Mouse (Mus musculus) kidney, embryonic 16.5 days (tissue): Measurements from ENCODE around the gene Adam23. TPM values are rescaled to one million over a fixed set of nuclear protein-coding genes. Genes with fewer than 3 reads are reported as not detected.

Source experiments
- ATAC-seq: fragments of 200-750 bp; cut with Nextera tagmentation; 2 replicates; pipeline ENCODE4 v1.8.0; 2017; ENCODE audit warnings: moderate TSS enrichment; ENCODE audit not compliant: low FRiP score, low TSS enrichment
- H3K27ac ChIP-seq: fragments of 300-500 bp; sonication (generic); 2 replicates; pipeline ENCODE4 v1.5.1; 2014; ENCODE audit warnings: low read length
- H3K27me3 ChIP-seq: fragments of 300-500 bp; sonication (generic); 2 replicates; pipeline ENCODE4 v1.6.1; 2014; ENCODE audit warnings: low read length, control low read depth, mixed read lengths; ENCODE audit not compliant: insufficient read depth
- H3K36me3 ChIP-seq: fragments of 300-500 bp; sonication (generic); 2 replicates; pipeline ENCODE4 v1.6.1; 2014; ENCODE audit warnings: low read length, control low read depth, mixed read lengths; ENCODE audit not compliant: insufficient read depth
- H3K4me1 ChIP-seq: fragments of 300-500 bp; sonication (generic); 2 replicates; pipeline ENCODE4 v1.6.1; 2014; ENCODE audit warnings: low read length, control low read depth, mixed read lengths; ENCODE audit not compliant: insufficient read depth
- H3K4me2 ChIP-seq: fragments of 300-500 bp; sonication (generic); replicated peaks from 2 replicates; pipeline ENCODE4 v1.6.1; 2014; ENCODE audit warnings: low read depth, low read length
- H3K4me3 ChIP-seq: fragments of 300-500 bp; sonication (generic); 2 replicates; pipeline ENCODE4 v1.5.1; 2014; ENCODE audit warnings: mild to moderate bottlenecking, low read length
- H3K9ac ChIP-seq: fragments of 300-500 bp; sonication (generic); replicated peaks from 2 replicates; pipeline ENCODE4 v1.6.1; 2014; ENCODE audit warnings: low read length
- H3K9me3 ChIP-seq: fragments of 300-500 bp; sonication (generic); 2 replicates; pipeline ENCODE4 v1.6.1; 2016; ENCODE audit warnings: low read length, control low read depth
- whole genome bisulfite sequencing: fragments of 180-500 bp; shearing (Covaris S2); extraction: QIAGEN DNeasy Blood & Tissue Kit; methylation state at CpG from one replicate; pipeline ENCODE4 v1.1.7; 2014; 5-methylcytosine and 5-hydroxymethylcytosine counted together
- polyA plus RNA-seq: library from polyadenylated mRNA; unstranded; fragments of >200 nt; fragmentation: Nextera tagmentation; extraction: Ambion mirVana; gene quantifications from 2 replicates; pipeline ENCODE4 v1.2.1, GENCODE M21; 2015

Gene Adam23
- polyA plus RNA-seq, 1 experiment from 2014 or later: 1.6 TPM

DNA sequence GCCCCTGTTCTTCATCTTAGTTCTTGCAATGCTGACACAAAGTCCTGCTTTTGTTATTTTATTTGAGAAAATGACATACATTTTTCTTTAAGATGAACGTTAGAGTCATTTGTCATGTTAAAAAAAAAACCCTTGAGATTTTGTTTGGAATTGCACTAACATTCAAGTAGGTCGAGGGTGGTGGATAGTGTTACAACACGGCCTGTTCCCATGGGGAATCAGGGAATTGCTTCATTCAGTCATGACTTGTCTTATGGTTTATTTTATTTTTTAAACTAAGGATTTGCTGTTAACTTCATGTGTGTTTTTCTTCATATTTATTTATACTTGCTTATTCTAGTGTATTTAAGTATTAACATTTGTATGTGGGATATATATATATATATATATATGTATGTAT lies 65.7 kb downstream of the Adam23 start:
- 55% methylated on average over 3 of the region's 3 CpGs for WGBS
- Histone ChIP-seq H3K27ac (no peak overlapping the region), H3K4me1 (no peaks in the 10 kb centered on the region), H3K4me2 (no peak overlapping the region), H3K9me3 (no peaks in the 10 kb centered on the region), H3K4me3 (no peak overlapping the region), H3K36me3 (no peaks in the 10 kb centered on the region), H3K9ac (no peak overlapping the region), H3K27me3 (no peaks in the 10 kb centered on the region)
- no peak for ATAC-seq

DNA sequence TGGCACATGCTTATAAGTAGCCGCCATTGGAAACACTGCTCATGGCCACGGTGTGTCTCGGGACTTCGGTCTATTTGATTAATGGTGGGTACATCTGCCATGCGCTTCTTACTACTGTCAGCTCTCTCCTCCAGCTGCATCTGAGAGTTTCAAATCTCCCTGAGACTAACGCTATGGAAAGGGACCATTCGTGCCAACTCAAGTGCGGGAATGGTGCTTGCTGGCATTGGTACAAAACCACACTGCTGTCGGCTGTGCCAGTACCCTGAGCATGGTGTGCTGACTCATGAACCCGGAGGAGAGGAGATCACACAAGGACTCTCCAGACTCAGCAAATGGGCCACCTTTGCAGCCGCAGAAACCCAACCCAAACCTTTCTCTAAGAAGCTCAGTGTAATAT lies 72.1 kb downstream of the Adam23 start:
- no peaks in the 10 kb centered on the region for H3K9me3 ChIP-seq
- H3K27me3 ChIP-seq: no peaks in the 10 kb centered on the region
- no peaks in the 10 kb centered on the region for H3K36me3 ChIP-seq
- no peak overlapping the region for H3K9ac ChIP-seq
- no peak overlapping the region for H3K4me3 ChIP-seq
- ATAC-seq: no peak
- 79% methylated on average over 11 of the region's 11 CpGs for WGBS
- no peak overlapping the region for H3K4me2 ChIP-seq
- no peak overlapping the region for H3K27ac ChIP-seq
- no peaks in the 10 kb centered on the region for H3K4me1 ChIP-seq

DNA sequence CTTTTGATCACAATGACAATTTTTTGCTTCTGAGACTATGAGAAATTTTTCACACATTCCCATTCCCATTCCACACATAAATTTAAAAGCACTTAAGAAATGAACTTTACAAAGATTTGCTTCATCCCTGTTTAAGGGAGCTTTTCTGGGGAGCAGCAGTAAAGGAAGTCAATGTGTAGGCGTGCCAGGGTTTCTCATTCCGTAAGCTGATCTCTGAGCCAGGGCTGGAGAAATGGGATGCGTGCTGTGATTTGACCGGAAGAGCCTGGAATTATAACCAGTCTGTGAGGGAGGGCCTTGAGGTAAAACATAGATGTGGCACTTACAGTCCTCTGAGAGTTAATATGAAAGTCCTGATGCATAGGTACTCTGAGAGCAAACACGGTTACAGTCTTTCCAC lies 73.1 kb downstream of the Adam23 start:
- no peak overlapping the region for H3K4me2 ChIP-seq
- 27% methylated on average over 5 of the region's 5 CpGs for WGBS
- H3K27ac ChIP-seq: no peak overlapping the region
- no peaks in the 10 kb centered on the region for H3K27me3 ChIP-seq
- H3K9ac ChIP-seq: no peak overlapping the region
- H3K9me3 ChIP-seq: no peaks in the 10 kb centered on the region
- no peak overlapping the region for H3K4me3 ChIP-seq
- H3K36me3 ChIP-seq: no peaks in the 10 kb centered on the region
- H3K4me1 ChIP-seq: no peaks in the 10 kb centered on the region
- ATAC-seq: no peak

DNA sequence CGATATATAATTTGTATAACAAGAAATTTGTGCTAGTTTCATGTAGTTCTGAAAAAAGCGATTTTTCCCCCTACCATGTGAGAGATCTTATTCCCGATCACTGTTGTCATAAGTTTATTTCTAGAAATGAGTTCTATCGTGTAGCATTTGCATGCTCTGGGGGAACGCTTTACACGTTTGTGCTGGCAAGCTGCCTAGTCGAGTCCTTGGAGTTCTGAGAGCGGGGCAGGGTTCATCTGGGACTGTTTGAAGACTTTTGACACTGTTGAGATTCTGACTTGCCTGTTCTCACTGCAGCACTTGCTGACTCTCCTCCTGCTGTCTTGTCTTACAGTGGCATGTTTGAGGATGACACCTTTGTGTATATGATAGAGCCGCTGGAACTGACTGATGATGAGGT lies 84.2 kb downstream of the Adam23 start:
- Histone ChIP-seq H3K4me3 (no peak overlapping the region), H3K27ac (no peak overlapping the region), H3K36me3 (no peaks in the 10 kb centered on the region), H3K4me2 (no peak overlapping the region), H3K27me3 (no peaks in the 10 kb centered on the region), H3K9ac (no peak overlapping the region), H3K9me3 (no peaks in the 10 kb centered on the region), H3K4me1 (no peaks in the 10 kb centered on the region)
- ATAC-seq: no peak
- 67% methylated on average over 9 of the region's 9 CpGs for WGBS

DNA sequence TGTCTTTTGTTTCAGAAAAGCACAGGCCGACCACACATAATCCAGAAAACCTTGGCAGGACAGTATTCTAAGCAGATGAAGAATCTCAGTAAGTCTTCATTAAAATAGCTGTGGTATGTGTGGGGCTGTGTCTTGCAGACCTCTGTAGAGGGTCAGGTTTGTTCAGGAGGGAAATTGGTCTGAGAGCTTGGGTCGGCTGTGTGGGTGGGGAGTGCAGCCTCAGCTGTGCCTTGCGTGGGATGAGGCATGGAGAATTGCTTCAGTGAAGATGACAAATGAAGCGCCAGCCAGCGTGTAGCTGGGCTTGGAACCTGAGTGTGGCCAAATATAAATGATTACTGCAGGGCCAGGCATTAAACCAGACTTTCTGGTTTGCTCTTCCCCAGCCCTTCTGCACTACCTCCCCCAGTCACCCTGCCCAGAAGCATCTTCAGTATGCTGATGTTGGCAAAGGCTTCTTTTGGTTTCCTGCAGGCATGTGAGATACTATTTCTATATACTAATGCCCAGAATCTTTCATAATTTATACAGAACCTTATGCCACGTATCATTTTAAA lies 88.7 kb downstream of the Adam23 start:
- Histone ChIP-seq H3K4me1 (no peaks in the 10 kb centered on the region), H3K9ac (no peak overlapping the region), H3K4me2 (no peak overlapping the region), H3K4me3 (no peak overlapping the region), H3K9me3 (no peaks in the 10 kb centered on the region), H3K27me3 (no peaks in the 10 kb centered on the region), H3K27ac (0 out of 2 replicates have a peak overlapping the region, but pooled peaks have one; percentile 3), H3K36me3 (no peaks in the 10 kb centered on the region)
- 32% methylated on average over 6 of the region's 6 CpGs for WGBS
- peak; percentile 92 for ATAC-seq

DNA sequence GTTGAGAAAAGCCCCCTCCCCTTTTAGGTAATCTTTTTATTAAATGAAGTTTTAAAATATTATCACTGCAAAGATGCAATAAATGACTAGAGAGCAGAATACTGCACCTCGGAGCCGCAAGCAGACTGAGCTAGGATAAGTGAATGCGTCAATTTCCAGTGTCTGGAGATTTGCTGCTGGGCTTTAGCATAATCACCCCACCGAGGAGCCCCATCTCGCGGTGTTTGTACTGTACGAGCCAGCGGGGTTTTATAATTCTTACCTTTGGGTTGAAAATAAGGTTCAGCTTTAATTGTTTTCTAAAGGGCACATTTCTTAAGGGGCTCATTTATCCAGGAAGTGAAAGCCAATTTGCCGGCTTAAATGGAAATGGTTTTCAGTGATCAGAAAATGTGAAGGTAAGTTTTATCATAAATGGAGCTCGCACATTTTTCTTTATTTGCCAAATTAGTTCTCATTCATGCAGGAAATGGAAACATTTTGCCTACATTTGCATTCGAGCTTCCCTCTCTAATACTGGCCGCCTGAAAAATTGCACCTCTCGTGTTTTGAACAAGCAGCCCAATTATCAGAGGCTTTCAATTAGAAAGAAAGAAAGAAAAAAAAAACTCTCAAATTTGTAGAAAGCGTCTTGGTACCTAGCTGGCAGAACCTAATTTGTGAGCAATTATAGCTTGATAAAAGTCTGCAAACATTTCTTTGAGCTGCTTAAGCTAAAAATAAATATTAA lies 94.4 kb downstream of the Adam23 start:
- Histone ChIP-seq H3K27ac (no peak overlapping the region), H3K4me1 (no peaks in the 10 kb centered on the region), H3K4me2 (no peak overlapping the region), H3K9me3 (no peaks in the 10 kb centered on the region), H3K9ac (no peak overlapping the region), H3K27me3 (no peaks in the 10 kb centered on the region), H3K4me3 (no peak overlapping the region), H3K36me3 (no peaks in the 10 kb centered on the region)
- WGBS: 76% methylated on average over 14 of the region's 14 CpGs
- ATAC-seq: no peak

DNA sequence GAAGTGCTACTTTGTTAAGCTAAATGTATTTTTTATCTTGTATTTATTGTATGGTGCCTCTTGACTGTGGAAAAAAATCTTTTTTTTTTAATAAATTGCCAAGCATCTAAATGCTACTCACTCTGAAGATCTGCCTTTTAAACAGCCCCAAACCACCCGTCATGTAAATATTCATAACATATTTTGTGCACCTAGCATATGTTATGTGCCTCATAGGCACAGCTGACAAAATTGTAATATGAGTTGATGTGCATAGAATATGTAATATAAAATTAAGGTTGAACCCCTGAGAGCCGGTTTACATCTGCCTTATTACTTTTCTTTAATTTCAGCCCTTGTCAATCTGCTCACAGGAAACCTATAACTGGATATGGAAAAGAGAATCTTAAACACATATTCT lies 98.4 kb downstream of the Adam23 start:
- ATAC-seq: no peak
- WGBS: 89% methylated on average over 2 of the region's 2 CpGs
- no peak overlapping the region for H3K9ac ChIP-seq
- no peak overlapping the region for H3K4me2 ChIP-seq
- no peaks in the 10 kb centered on the region for H3K36me3 ChIP-seq
- no peak overlapping the region for H3K4me3 ChIP-seq
- no peaks in the 10 kb centered on the region for H3K27me3 ChIP-seq
- no peaks in the 10 kb centered on the region for H3K9me3 ChIP-seq
- no peak overlapping the region for H3K27ac ChIP-seq
- H3K4me1 ChIP-seq: no peaks in the 10 kb centered on the region

DNA sequence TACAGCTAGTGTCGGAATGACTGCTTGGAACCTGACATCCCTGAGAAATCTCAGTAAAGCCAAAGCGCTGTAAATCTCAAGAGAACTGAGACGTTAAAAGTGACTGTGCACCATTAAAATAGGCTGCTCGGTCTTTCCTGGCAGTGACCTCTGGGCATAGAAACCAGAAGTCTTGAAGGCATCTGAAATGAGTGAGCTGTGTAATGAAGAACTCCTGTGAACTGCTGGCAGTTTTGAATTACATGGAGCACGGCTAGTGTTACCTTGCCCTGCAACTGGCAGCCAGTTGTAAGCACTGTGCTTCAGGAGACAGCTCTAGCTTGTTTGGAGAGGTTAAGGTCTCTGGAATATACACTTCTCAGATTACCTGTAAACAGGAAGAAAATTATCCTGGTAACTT lies 107.3 kb downstream of the Adam23 start:
- Histone ChIP-seq H3K9ac (no peak overlapping the region), H3K27me3 (no peaks in the 10 kb centered on the region), H3K27ac (no peak overlapping the region), H3K4me1 (no peaks in the 10 kb centered on the region), H3K4me3 (no peak overlapping the region), H3K36me3 (no peaks in the 10 kb centered on the region), H3K4me2 (no peak overlapping the region), H3K9me3 (no peaks in the 10 kb centered on the region)
- peak; percentile 93 for ATAC-seq
- WGBS: 15% methylated on average over 5 of the region's 5 CpGs

DNA sequence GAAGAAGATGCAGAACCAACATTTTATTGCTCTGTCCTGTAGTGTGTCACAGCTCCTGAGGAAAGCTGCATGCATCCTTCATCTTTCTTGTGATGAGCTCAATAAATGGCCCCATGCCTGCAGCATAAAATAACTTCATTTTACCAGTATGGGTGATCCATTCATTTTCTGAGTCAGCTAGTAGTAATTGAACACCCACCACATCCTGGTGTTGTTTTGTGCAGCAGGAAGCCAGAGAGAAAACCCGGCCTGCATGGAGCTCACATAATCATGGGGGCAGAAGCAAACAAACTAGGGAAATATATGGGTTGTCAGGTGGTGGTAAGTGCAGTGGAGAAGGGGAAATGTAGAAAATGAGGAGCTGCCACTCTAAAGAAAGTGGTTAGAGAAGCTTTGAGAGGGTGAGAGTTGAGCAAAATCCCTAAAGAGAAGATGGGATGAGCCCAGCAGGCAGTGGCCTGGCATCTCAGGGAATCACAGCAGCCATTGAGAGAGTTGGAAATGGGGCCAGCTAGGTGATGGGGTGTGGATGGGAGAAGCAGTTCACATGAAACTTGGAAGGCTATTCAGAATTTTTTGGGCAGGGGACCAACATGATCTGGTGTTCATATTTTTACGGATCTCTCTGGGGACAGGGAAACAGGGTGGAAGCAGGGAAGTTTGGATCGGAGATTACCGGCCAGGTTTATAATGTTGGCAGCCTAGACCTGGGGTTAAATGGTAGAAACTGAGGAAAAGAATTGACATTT lies 116.3 kb downstream of the Adam23 start:
- WGBS: 77% methylated on average over 4 of the region's 4 CpGs
- no peaks in the 10 kb centered on the region for H3K4me1 ChIP-seq
- H3K27me3 ChIP-seq: no peaks in the 10 kb centered on the region
- H3K4me3 ChIP-seq: no peak overlapping the region
- H3K9ac ChIP-seq: no peak overlapping the region
- no peak overlapping the region for H3K4me2 ChIP-seq
- H3K27ac ChIP-seq: no peak overlapping the region
- no peaks in the 10 kb centered on the region for H3K9me3 ChIP-seq
- no peak for ATAC-seq
- H3K36me3 ChIP-seq: no peaks in the 10 kb centered on the region

DNA sequence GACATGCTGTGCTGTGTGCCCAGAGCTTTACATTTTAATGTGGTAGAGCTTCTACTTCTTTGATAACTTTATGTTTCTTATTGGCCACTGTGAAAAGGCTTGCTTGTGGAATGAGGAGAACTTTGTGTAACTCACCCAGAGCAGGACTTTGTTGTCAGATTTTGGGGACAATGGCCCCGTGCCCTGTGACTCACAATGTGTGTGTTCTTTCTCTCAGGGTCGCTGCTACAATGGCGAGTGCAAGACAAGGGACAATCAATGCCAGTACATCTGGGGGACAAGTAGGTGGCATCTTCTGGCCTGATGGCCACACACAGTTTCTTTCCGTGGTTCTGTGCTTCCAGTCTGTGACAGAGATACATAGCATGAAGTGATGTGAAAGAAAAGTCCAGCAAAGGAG lies 118.2 kb downstream of the Adam23 start:
- H3K4me3 ChIP-seq: no peak overlapping the region
- no peaks in the 10 kb centered on the region for H3K27me3 ChIP-seq
- no peaks in the 10 kb centered on the region for H3K9me3 ChIP-seq
- H3K9ac ChIP-seq: no peak overlapping the region
- H3K4me1 ChIP-seq: no peaks in the 10 kb centered on the region
- WGBS: 76% methylated on average over 4 of the region's 4 CpGs
- H3K4me2 ChIP-seq: no peak overlapping the region
- ATAC-seq: no peak
- no peak overlapping the region for H3K27ac ChIP-seq
- H3K36me3 ChIP-seq: no peaks in the 10 kb centered on the region
